Mouse (Mus musculus) lung, postnatal 0 days (tissue): Measurements from ENCODE around the gene Rnf150. TPM values are rescaled to one million over a fixed set of nuclear protein-coding genes. Genes with fewer than 3 reads are reported as not detected.

ENCODE experiments used
- ATAC-seq: fragments of 200-750 bp; cut with Nextera tagmentation; 2 replicates; pipeline ENCODE4 v1.8.0; 2017; ENCODE audit warnings: moderate library complexity
- DNase-seq: peaks from one replicate; pipeline ENCODE4 v3.0.0-alpha.2; 2016; ENCODE audit warnings: low spot score
- H3K27ac ChIP-seq: fragments of 300-500 bp; sonication (generic); 2 replicates; pipeline ENCODE4 v1.5.1; 2014; ENCODE audit warnings: antibody characterized with exemption, mild to moderate bottlenecking, low read length, mixed read lengths
- H3K27me3 ChIP-seq: fragments of 300-500 bp; sonication (generic); replicated peaks from 2 replicates; pipeline ENCODE4 v1.6.1; 2014; ENCODE audit warnings: low read length, mixed read lengths; ENCODE audit not compliant: insufficient read depth
- H3K36me3 ChIP-seq: fragments of 300-500 bp; sonication (generic); 2 replicates; pipeline ENCODE4 v1.6.1; 2014; ENCODE audit warnings: low read length, mixed read lengths; ENCODE audit not compliant: insufficient read depth
- H3K4me1 ChIP-seq: fragments of 300-500 bp; sonication (generic); 2 replicates; pipeline ENCODE4 v1.6.1; 2014; ENCODE audit warnings: antibody characterized with exemption, low read depth, low read length, mixed read lengths; ENCODE audit not compliant: insufficient read depth
- H3K4me2 ChIP-seq: fragments of 300-500 bp; sonication (generic); replicated peaks from 2 replicates; pipeline ENCODE4 v1.6.1; 2014; ENCODE audit warnings: low read depth, mild to moderate bottlenecking, low read length, moderate library complexity, mixed read lengths
- H3K4me3 ChIP-seq: fragments of 300-500 bp; sonication (generic); 2 replicates; pipeline ENCODE4 v1.5.1; 2014; ENCODE audit warnings: low read depth, low read length
- H3K9ac ChIP-seq: fragments of 300-500 bp; sonication (generic); replicated peaks from 2 replicates; pipeline ENCODE4 v1.6.1; 2014; ENCODE audit warnings: low read depth, mild to moderate bottlenecking
- H3K9me3 ChIP-seq: fragments of 300-500 bp; sonication (generic); 2 replicates; pipeline ENCODE4 v1.6.1; 2016; ENCODE audit warnings: low read length, mixed read lengths
- CTCF ChIP-seq: IDR thresholded peaks from 2 replicates; pipeline ENCODE4 v1.5.1; 2016; ENCODE audit warnings: antibody characterized with exemption, mild to moderate bottlenecking
- EP300 ChIP-seq: IDR thresholded peaks from 2 replicates; pipeline ENCODE4 v1.6.1; 2016; ENCODE audit warnings: antibody characterized with exemption, mild to moderate bottlenecking, control low read depth
- WGBS: fragments of 180-500 bp; shearing (Covaris S2); extraction: QIAGEN DNeasy Blood & Tissue Kit; methylation state at CpG from one replicate; pipeline ENCODE4 v1.1.7; 2014; 5-methylcytosine and 5-hydroxymethylcytosine counted together
- polyA plus RNA-seq: library from polyadenylated mRNA; unstranded; fragments of >200 nt; fragmentation: Nextera tagmentation; extraction: Ambion mirVana; gene quantifications from 2 replicates; pipeline ENCODE4 v1.2.1, GENCODE M21; 2015

The Rnf150 gene
- polyA plus RNA-seq, 1 experiment from 2014 or later, result 1.7 TPM

GRCm38 (mm10) chr8:83100041-83100440 is 236.9 kb downstream of the Rnf150 start:
- no peak overlapping the region for H3K4me2 ChIP-seq

GRCm38 (mm10) chr8:83102957-83103510 is 239.9 kb downstream of the Rnf150 start:
- WGBS, result 51% methylated on average over 7 of the region's 7 CpGs

More at GRCm38 (mm10) chr8:83100041-83100440, 236.9 kb downstream of the Rnf150 start:
- DNase-seq (peak; percentile 60), ATAC-seq (no peak)
- 30% methylated on average over 1 of the region's 1 CpGs for WGBS
- Histone ChIP-seq H3K36me3 (no peaks in the 10 kb centered on the region), H3K4me1 (no peaks in the 10 kb centered on the region), H3K27me3 (no peaks in the 10 kb centered on the region), H3K9ac (no peak overlapping the region), H3K9me3 (no peaks in the 10 kb centered on the region), H3K4me3 (no peak overlapping the region), H3K27ac (no peak overlapping the region)
- TF ChIP-seq CTCF, result peak; percentile 70
- TF ChIP-seq EP300, result no peak

GRCm38 (mm10) chr8:83103968-83104367 is 240.8 kb downstream of the Rnf150 start:
- no peak overlapping the region for H3K27ac ChIP-seq
- H3K9ac ChIP-seq, result no peak overlapping the region
- H3K4me3 ChIP-seq, result no peak overlapping the region
- WGBS, result 85% methylated on average over 2 of the region's 2 CpGs
- no peaks in the 10 kb centered on the region for H3K4me1 ChIP-seq
- no peak overlapping the region for H3K4me2 ChIP-seq
- ATAC-seq (no peak), DNase-seq (peak; percentile 31)
- H3K27me3 ChIP-seq, result no peaks in the 10 kb centered on the region
- TF ChIP-seq CTCF (no peak), EP300 (no peak)
- no peaks in the 10 kb centered on the region for H3K9me3 ChIP-seq
- no peaks in the 10 kb centered on the region for H3K36me3 ChIP-seq

More at GRCm38 (mm10) chr8:83102957-83103510, 239.9 kb downstream of the Rnf150 start:
- Histone ChIP-seq H3K9me3 (no peaks in the 10 kb centered on the region), H3K36me3 (no peaks in the 10 kb centered on the region), H3K4me1 (no peaks in the 10 kb centered on the region), H3K4me2 (no peak overlapping the region), H3K4me3 (no peak overlapping the region), H3K9ac (no peak overlapping the region), H3K27me3 (no peaks in the 10 kb centered on the region), H3K27ac (no peak overlapping the region)
- DNase-seq (no peak), ATAC-seq (no peak)
- TF ChIP-seq CTCF (no peak), EP300 (no peak)

DNA sequence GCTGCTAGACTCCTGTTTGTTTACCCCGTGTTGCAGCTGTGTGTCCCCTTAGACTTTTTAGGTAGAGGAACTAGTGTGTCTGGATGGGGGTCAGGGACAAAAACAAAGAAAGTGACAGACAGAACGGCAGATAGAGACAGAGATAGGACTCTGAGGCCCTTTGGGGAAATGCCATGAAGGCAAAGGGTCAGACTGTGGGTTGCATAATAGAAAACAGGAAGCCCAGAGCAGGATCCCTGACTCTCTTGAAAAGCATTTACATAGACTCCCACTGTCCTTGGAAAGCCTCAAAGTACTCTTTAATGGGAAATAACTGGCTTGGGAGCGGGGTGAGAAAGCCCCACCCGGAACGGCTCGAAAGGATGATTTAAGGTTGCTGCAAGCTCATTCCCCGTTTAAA is 246.6 kb downstream of the Rnf150 start:
- DNase-seq (no peak), ATAC-seq (no peak)
- H3K9me3 ChIP-seq, result no peaks in the 10 kb centered on the region
- H3K9ac ChIP-seq, result no peak overlapping the region
- H3K27ac ChIP-seq, result no peak overlapping the region
- 60% methylated on average over 7 of the region's 7 CpGs for WGBS
- H3K27me3 ChIP-seq, result no peaks in the 10 kb centered on the region
- no peak for TF ChIP-seq CTCF
- no peak for TF ChIP-seq EP300
- H3K4me1 ChIP-seq, result no peaks in the 10 kb centered on the region
- H3K4me3 ChIP-seq, result no peak overlapping the region
- no peaks in the 10 kb centered on the region for H3K36me3 ChIP-seq
- H3K4me2 ChIP-seq, result no peak overlapping the region

DNA sequence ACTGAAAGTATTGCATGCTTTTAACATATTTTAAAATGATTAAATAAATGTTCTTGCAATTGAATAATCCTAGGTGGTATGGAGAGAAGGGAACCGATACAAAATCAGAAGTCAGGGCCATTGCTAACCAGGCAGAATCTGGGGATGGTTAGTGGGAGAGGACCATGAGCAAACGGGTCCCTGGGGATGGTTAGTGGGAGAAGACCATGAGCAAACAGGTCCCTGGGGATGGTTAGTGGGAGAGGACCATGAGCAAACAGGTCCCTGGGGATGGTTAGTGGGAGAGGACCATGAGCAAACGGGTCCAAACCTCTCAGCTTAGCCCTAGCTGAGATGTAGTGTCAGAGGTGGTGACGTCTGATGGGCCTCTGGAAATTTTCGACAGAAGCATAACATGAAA is 247.0 kb downstream of the Rnf150 start:
- ATAC-seq (no peak), DNase-seq (no peak)
- H3K27me3 ChIP-seq, result no peaks in the 10 kb centered on the region
- H3K9me3 ChIP-seq, result no peaks in the 10 kb centered on the region
- H3K27ac ChIP-seq, result no peak overlapping the region
- H3K4me3 ChIP-seq, result no peak overlapping the region
- WGBS, result 72% methylated on average over 5 of the region's 5 CpGs
- no peak for TF ChIP-seq CTCF
- no peak for TF ChIP-seq EP300
- H3K4me2 ChIP-seq, result no peak overlapping the region
- H3K4me1 ChIP-seq, result no peaks in the 10 kb centered on the region
- no peaks in the 10 kb centered on the region for H3K36me3 ChIP-seq
- H3K9ac ChIP-seq, result no peak overlapping the region

DNA sequence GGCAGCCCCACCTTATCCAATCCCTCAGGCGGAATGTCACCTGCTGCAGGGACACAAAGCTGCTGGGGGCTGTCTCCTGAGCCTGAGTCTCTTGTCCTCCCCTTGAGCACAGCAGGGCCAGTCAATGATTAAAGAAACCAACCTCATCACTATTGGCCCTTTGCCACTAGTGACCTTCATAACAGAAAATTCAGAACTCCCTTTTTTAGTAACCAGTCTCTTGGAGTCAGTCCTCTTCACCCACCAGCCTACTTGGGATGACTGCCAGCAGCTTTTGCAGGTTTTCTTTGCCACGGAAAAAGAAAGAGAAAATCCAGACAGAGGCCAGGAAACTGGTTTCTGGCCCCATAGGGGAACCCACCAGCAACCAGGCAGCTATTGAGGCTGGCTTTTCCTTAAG is 271.9 kb downstream of the Rnf150 start:
- DNase-seq, result peak; percentile 35
- Histone ChIP-seq H3K4me2 (no peak overlapping the region), H3K27ac (no peak overlapping the region)

GRCm38 (mm10) chr8:83140068-83140467 is 276.9 kb downstream of the Rnf150 start:
- Histone ChIP-seq H3K27me3 (no peaks in the 10 kb centered on the region), H3K4me2 (no peak overlapping the region), H3K4me3 (no peak overlapping the region), H3K9ac (no peak overlapping the region), H3K27ac (no peak overlapping the region), H3K36me3 (no peaks in the 10 kb centered on the region), H3K4me1 (no peaks in the 10 kb centered on the region), H3K9me3 (no peaks in the 10 kb centered on the region)
- ATAC-seq (peak; percentile 67), DNase-seq (peak; percentile 55)
- TF ChIP-seq EP300 (no peak), CTCF (no peak)
- whole genome bisulfite sequencing, result 33% methylated on average over 1 of the region's 1 CpGs

More for the DNA sequence above, 271.9 kb downstream of the Rnf150 start:
- ATAC-seq, result no peak
- Histone ChIP-seq H3K9ac (no peak overlapping the region), H3K27me3 (no peaks in the 10 kb centered on the region), H3K36me3 (no peaks in the 10 kb centered on the region), H3K4me1 (no peaks in the 10 kb centered on the region), H3K9me3 (no peaks in the 10 kb centered on the region), H3K4me3 (no peak overlapping the region)
- WGBS, result 27% methylated on average over 2 of the region's 2 CpGs
- no peak for TF ChIP-seq EP300
- no peak for TF ChIP-seq CTCF
